ENCODE assay signal across 7 mouse cellular contexts in the genomic region with DNA sequence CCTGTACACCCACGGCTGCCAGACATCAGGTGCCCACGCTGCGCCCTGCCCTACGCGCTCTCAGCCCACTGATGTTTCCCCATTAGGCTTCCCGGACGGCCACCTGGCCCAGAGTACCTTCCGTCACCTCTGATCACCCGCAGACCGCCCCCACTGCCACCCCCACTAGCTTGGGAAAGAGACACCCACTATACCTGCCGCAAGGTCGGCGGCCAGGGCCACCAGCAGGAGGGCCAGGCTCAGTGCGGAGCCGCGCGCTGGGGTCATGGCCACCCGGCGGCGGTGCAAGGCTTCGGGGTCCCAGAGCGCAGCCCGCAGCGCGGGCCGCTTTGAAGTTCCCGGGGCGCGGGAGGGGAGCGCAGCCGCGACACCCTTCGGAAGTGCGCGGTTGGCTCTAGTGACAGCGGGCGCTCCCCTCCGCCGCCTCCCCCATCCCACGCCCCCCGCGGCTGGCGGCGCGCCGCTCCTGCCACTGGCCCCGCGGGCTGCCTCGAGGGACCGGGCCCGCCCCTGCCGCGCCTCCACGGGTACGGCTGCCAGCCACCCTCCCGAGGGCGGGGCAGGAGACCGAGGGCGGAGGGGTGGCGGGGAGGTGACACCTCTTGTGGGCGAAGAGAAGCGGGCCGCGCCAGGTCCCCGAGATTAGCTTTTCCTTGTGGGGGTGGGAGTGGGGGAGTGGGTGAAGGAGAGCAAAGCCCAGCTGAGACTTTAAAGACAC. TPM values are rescaled to one million over a fixed set of nuclear protein-coding genes. Genes with fewer than 3 reads are reported as not detected.
DNase-seq lines count a peak whose midpoint lies in the region; ATAC-seq lines count a peak whose summit lies in the region.

Gene Acvr1c (minus strand): TSS at position 482 of the 718 bp plus-strand sequence.

- under 1% methylated on average over 59 of the region's 65 CpGs for WGBS in intestine, embryonic 14.5 days

- DNase-seq in adrenal gland, adult 8-10 months, result peak; percentile 62
- DNase-seq in cerebellum, postnatal 25 days, result peak; percentile 51 to 75
- peak; percentile 49 for DNase-seq in gastrocnemius, postnatal 14 days
- peak; percentile 68 for DNase-seq in intestine, embryonic 14.5 days (ENCODE audit: low spot score)
- peak; percentile 42 to 74 for DNase-seq in left cerebral cortex, postnatal 36 days (ENCODE audit: low spot score in 2 of 2)
- peak; percentile 53 for DNase-seq in right cerebral cortex, postnatal 25 days

- H3K27ac ChIP-seq in intestine, embryonic 14.5 days (ENCODE audit: low read depth), result no peak within 1 kb of the TSS

- peak within 1 kb of the TSS; percentile 35 for H3K9ac ChIP-seq in intestine, embryonic 14.5 days (ENCODE audit: low read length)

- no peaks in the 10 kb centered on the region for H3K4me1 ChIP-seq in intestine, embryonic 14.5 days (replicated peaks; ENCODE audit: control insufficient read depth, insufficient read depth, low read length)

- no peaks in the 10 kb centered on the region for H3K36me3 ChIP-seq in intestine, embryonic 14.5 days (ENCODE audit: control insufficient read depth, insufficient read depth, low read length)

- H3K9me3 ChIP-seq in intestine, embryonic 14.5 days (ENCODE audit: control insufficient read depth, low read length), result no peaks in the 10 kb centered on the region

- peak within 1 kb of the TSS; percentile 56 for H3K4me3 ChIP-seq in intestine, embryonic 14.5 days (ENCODE audit: low read depth, low read length)

- H3K27me3 ChIP-seq in intestine, embryonic 14.5 days (replicated peaks; ENCODE audit: control insufficient read depth, insufficient read depth, low read length), result peaks cover 9% of the 10 kb centered on the region

- intact Hi-C loops in gastrocnemius, postnatal 14 days (cut with DNase I; ENCODE audit: low total_unique reads), result no loop called here
- intact Hi-C loops in left cerebral cortex, postnatal 36 days (cut with DNase I), result loop anchor here (5.0 kb wide), 1 partner anchor 75 kb away; no protein-coding TSS in a partner anchor

- ATAC-seq in intestine, embryonic 14.5 days (replicated peaks; ENCODE audit: low FRiP score, low TSS enrichment, low read depth), result peak; percentile 88
- ATAC-seq in megakaryocyte progenitor cell, adult 5-6 weeks (replicated peaks; ENCODE audit: poor library complexity), result peak; percentile 82

- H3K4me2 ChIP-seq in intestine, embryonic 14.5 days (ENCODE audit: low read length), result peak within 1 kb of the TSS; percentile 100

RNA-seq across cellular contexts. Expression of gene Acvr1c, which starts in this region (rescaled TPM):
- total RNA-seq in adrenal gland, adult 8-10 months (2022), result 10 to 100 TPM in 3 of 4 experiments, 1 to 10 TPM in 1; 9.1 to 16.3 (median 13.2) TPM
- total RNA-seq in gastrocnemius, postnatal 14 days (2021), result under 1 TPM; 0.04 to 0.94 TPM
- 0.75 and 1.3 TPM in 2 replicates for polyA plus RNA-seq in intestine, embryonic 14.5 days (2014; fragmentation: Nextera tagmentation; extraction: Ambion mirVana)
- total RNA-seq in left cerebral cortex, postnatal 36 days (2021), result 10 to 100 TPM; 16.8 to 18.3 TPM
- not detected in 2 replicates for total RNA-seq in megakaryocyte progenitor cell, adult 5-6 weeks (2015)
- total RNA-seq in megakaryocyte progenitor cell, adult 5-6 weeks (2017), result 0.03 TPM in 1 of 2 replicates, not detected in the other

Comparison
In these comparisons a context has a peak if more than half of its experiments do, and no peak if none do; other contexts are left out.
1. RNA of gene Acvr1c (total RNA-seq): 16.8 to 18.3 TPM in left cerebral cortex, postnatal 36 days and 9.1 to 16.3 TPM in adrenal gland, adult 8-10 months; 0.04 to 0.94 TPM in gastrocnemius, postnatal 14 days and 0.03 TPM in megakaryocyte progenitor cell, adult 5-6 weeks; every median in the first group is over 4 times any median in the second.
2. Peak in DNase-seq in gastrocnemius, postnatal 14 days; RNA of the gene not detected or under 1 TPM.
3. Peak in ATAC-seq in megakaryocyte progenitor cell, adult 5-6 weeks; RNA of the gene not detected or under 1 TPM.
4. Peak in every context shown above with its lines, with median percentiles within 50 percentile points of each other: DNase-seq.